Mouse (Mus musculus): ENCODE data around the gene Ppara. TPM values are rescaled to one million over a fixed set of nuclear protein-coding genes. Genes with fewer than 3 reads are reported as not detected.

Gene Ppara
- total and polyA plus RNA-seq, 3 experiments, result 0.27 to 0.78 TPM; not detected in 1

DNA sequence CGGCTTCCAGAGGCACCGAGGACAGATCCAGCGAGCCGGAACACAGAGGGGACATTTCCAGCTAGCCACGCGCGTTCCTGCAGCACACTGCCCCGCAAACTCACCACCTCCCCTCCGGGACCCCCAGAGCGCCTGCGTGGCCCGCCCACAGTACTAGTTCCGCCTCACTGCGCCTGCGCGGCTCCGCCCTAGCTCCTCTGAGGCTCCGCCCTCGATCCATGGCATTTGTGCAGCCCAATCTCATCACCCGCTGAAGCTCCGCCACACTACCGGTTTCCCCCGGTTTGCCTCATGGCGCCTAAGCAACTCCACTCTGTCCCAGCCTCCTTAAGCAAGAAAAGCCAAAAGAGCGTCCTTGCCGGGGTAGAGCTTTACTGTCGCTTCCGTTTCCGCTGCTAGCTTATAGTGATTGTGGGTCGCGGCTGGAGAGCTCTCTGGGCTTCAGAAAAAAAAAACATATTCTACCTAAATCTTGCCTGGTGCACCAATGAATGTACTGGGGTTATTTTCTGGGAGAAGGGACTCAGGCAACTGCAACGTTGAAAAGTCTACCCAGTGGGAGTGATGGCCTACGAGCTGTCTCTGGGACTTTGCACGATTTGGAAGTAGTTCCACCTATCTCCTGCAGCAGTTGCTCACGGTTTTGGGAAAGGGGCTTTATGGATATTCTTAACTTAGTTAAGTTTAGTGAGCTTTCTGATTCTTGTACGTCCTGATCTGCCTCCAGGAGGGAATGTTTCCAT is 76.9 kb downstream of the Ppara start, which contains the start of gene Cdpf1:
TSS of gene Cdpf1 (minus strand) at position 163 of the 743 bp plus-strand sequence.
- no peak for TF ChIP-seq ZNF384 (IDR thresholded peaks at IDR 0.05; ENCODE audit: low read depth, low read length)
- peak; percentile 48; the same call in 1 of the 2 replicates for TF ChIP-seq ETS1 (IDR thresholded peaks at IDR 0.05; ENCODE audit: low read depth, low read length)
- peak; percentile 83 for TF ChIP-seq TBP (IDR thresholded peaks at IDR 0.05; ENCODE audit: low read depth, low read length)
- 0 out of 2 replicates have a peak, but pooled peaks have one; percentile 45 for TF ChIP-seq CHD1 (IDR thresholded peaks at IDR 0.05; ENCODE audit: low read depth, low read length)
- peak; percentile 79 for TF ChIP-seq SIN3A (IDR thresholded peaks at IDR 0.05; ENCODE audit: low read length)
- no peak for TF ChIP-seq JUND (IDR thresholded peaks at IDR 0.05; ENCODE audit: low read depth, low read length)
- TF ChIP-seq HCFC1 (IDR thresholded peaks at IDR 0.05; ENCODE audit: low read depth, low read length), result peak; percentile 80
- TF ChIP-seq UBTF (IDR thresholded peaks at IDR 0.05; ENCODE audit: borderline replicate concordance, insufficient read depth, low read depth, low read length), result 0 out of 2 replicates have a peak, but pooled peaks have one; percentile 60
- TF ChIP-seq ELF1 (IDR thresholded peaks at IDR 0.05; ENCODE audit: low read depth, low read length), result peak; percentile 84
- TF ChIP-seq NELFE (IDR thresholded peaks at IDR 0.05; ENCODE audit: low read depth, low read length), result peak; percentile 92
- peak; percentile 84 for TF ChIP-seq MAX (IDR thresholded peaks at IDR 0.05; ENCODE audit: low read length)
- TF ChIP-seq ZMIZ1 (IDR thresholded peaks at IDR 0.05; ENCODE audit: low read depth, low read length), result peak; percentile 92
- peak; percentile 74 for TF ChIP-seq TCF12 (IDR thresholded peaks at IDR 0.05; ENCODE audit: low read depth, low read length)
- peak; percentile 81 for TF ChIP-seq MYC (IDR thresholded peaks at IDR 0.05; ENCODE audit: low read depth, low read length)
- TF ChIP-seq NRF1 (IDR thresholded peaks at IDR 0.05; ENCODE audit: insufficient read depth, low read depth, low read length, poor library complexity, severe bottlenecking), result peak; percentile 98
- TF ChIP-seq EP300 (IDR thresholded peaks at IDR 0.05; ENCODE audit: low read depth in 1 of 2, low read length in 2 of 2), result no peak
- TF ChIP-seq ZC3H11A (IDR thresholded peaks at IDR 0.05; ENCODE audit: low read depth, low read length), result no peak
- TF ChIP-seq POLR2AphosphoS2 (IDR thresholded peaks at IDR 0.05; ENCODE audit: low read length), result peak; percentile 98
- peak; percentile 84 for TF ChIP-seq MXI1 (IDR thresholded peaks at IDR 0.05; ENCODE audit: low read depth, low read length)
- peak; percentile 57 to 90 for TF ChIP-seq POLR2A (IDR thresholded peaks at IDR 0.05; ENCODE audit: control insufficient read depth in 1 of 2, insufficient read depth in 1 of 2, low read depth in 1 of 2, low read length in 2 of 2, poor library complexity in 1 of 2)
- H3K36me3 ChIP-seq (ENCODE audit: control insufficient read depth in 1 of 2, insufficient read depth in 2 of 2, low read length in 2 of 2), result peaks cover 0 to 15% of the 10 kb centered on the region in 2 experiments; a peak in 2 of 4 replicates
- peak within 1 kb of the TSS; percentile 75 to 77 for H3K4me3 ChIP-seq (ENCODE audit: control insufficient read depth in 1 of 2, insufficient read depth in 1 of 2, low read depth in 2 of 2, low read length in 2 of 2)
- H3K9ac ChIP-seq (ENCODE audit: control insufficient read depth, low read depth, low read length, poor library complexity, severe bottlenecking), result peak within 1 kb of the TSS; percentile 84
- H3K27me3 ChIP-seq (ENCODE audit: control insufficient read depth in 1 of 2, insufficient read depth in 2 of 2, low read length in 2 of 2), result no peaks in the 10 kb centered on the region
- peaks cover 2% of the 10 kb centered on the region; the same call in 1 of the 2 replicates for H3K79me2 ChIP-seq (ENCODE audit: control insufficient read depth, insufficient read depth, low read length, poor library complexity)
- H3K4me1 ChIP-seq (ENCODE audit: control insufficient read depth in 1 of 2, insufficient read depth in 2 of 2, low read length in 2 of 2), result peaks cover 10 to 21% of the 10 kb centered on the region in 2 experiments
- DNase-seq (ENCODE audit: low read depth, low spot score), result peak; percentile 96
- H3K9me3 ChIP-seq (replicated peaks; ENCODE audit: insufficient read depth, low read length), result no peaks in the 10 kb centered on the region
- H3K27ac ChIP-seq (ENCODE audit: control insufficient read depth, low read depth, low read length), result peak within 1 kb of the TSS; percentile 92

All from MEL (cell line).